Mouse (Mus musculus) E14TG2a.4 (cell line): ENCODE measurements around the gene Hcst.

Source experiments
- H3K27me3 ChIP-seq: 2 replicates; pipeline ENCODE4 v1.6.1; 2014; ENCODE audit warnings: low read length, control low read depth; ENCODE audit not compliant: insufficient read depth
- H3K36me3 ChIP-seq: 2 replicates; pipeline ENCODE4 v1.6.1; 2014; ENCODE audit warnings: low read length, control low read depth; ENCODE audit not compliant: insufficient read depth
- H3K4me1 ChIP-seq: replicated peaks from 2 replicates; pipeline ENCODE4 v1.6.1; 2014; ENCODE audit warnings: low read depth, low read length, control low read depth
- H3K4me3 ChIP-seq: replicated peaks from 2 replicates; pipeline ENCODE4 v1.5.1; 2014; ENCODE audit warnings: mild to moderate bottlenecking, low read length
- H3K9me3 ChIP-seq: 2 replicates; pipeline ENCODE4 v1.6.1; 2014; ENCODE audit warnings: low read length, control low read depth
- CTCF ChIP-seq: conservative IDR thresholded peaks from 2 replicates; pipeline ENCODE4 v1.5.1; 2014; ENCODE audit warnings: low read length
- NANOG ChIP-seq: IDR thresholded peaks from 2 replicates; pipeline ENCODE4 v1.6.1; 2014; ENCODE audit warnings: borderline replicate concordance, low read length, mixed read lengths
- POU5F1 ChIP-seq: IDR thresholded peaks from 2 replicates; pipeline ENCODE4 v1.6.1; 2014; ENCODE audit warnings: low read length, borderline replicate concordance

The Hcst gene

DNA sequence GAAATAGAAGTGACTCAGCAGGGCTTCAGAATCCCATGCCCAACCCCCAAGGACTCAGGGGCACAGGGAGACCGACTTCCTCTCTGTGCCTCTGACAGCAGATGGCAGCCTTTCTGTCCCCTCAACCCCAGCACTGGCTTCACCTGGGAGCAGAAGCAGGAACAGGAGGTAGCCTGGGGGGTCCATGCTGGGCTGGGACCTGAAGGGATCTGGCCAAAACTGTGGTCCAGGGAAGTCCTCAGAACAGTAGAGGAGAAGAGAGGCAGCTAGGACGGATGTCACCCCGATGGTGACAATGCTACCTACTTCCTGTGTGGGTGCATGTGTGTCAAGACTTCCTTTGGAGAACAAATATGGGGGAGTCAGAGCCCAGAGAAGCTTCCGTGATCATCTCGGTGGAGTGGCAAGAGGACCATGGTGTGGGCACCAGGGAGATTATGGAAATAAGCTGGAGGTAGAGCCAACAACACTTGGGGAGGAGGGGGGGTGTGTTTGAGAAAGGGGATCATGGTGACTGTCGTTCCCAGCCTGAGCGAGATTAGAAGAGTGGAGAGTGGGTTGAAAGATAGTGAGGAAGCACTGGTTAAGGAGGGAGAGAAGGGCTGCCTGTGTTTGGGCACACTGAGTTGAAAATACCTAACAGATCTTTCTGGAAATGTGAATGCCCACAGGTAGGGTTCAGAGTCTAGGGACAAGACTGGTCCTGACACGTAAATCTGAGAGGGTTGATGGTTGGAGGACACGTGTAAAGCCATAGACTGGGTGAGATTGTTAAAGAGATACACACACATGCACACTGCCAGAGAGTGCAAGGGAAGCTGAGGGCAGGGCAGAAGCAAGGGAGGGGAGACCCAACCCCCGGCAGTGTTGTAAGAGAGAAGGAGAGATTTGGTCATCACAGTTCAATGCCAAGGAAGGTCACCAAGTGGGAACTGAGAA is at the start of gene Hcst:
Gene Hcst (minus strand): TSS at position 294 of the 939 bp plus-strand sequence.
- H3K4me1 ChIP-seq: peaks cover 63% of the 10 kb centered on the region
- TF ChIP-seq CTCF: no peak
- no peak for TF ChIP-seq POU5F1
- no peak for TF ChIP-seq NANOG
- H3K4me3 ChIP-seq: no peak within 1 kb of the TSS
- peaks cover 20% of the 10 kb centered on the region for H3K36me3 ChIP-seq
- H3K9me3 ChIP-seq: peaks cover 8% of the 10 kb centered on the region; the same call in 1 of the 2 replicates
- no peaks in the 10 kb centered on the region; the same call in 1 of the 2 replicates for H3K27me3 ChIP-seq

DNA sequence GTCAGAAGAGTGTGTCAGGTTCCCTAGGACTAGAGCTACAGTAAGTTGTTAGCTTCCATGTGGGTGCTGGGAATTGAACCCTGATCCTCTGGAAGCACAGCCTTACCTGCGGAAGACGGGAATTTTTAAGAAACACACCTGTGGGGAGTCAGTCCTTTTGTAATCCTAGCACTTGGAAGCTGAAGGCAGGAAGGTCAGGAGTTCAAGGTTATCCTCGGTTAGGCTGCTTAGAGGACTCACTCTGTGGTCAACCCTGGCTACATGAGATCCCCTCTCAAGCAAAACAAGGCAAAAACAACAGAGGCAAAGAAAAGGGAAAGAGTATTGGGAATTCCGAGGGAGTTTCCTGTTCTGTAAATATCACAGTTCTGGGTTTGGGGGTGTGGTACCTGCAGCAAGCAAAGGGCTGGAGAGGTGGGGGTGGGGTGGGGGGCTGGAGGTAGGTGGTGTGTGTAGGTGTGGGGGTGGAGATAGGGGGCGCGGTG is 45.2 kb upstream of the Hcst start:
- H3K27me3 ChIP-seq: no peaks in the 10 kb centered on the region
- no peaks in the 10 kb centered on the region for H3K9me3 ChIP-seq
- peaks cover 81% of the 10 kb centered on the region for H3K4me1 ChIP-seq
- no peak for TF ChIP-seq POU5F1
- no peak for TF ChIP-seq NANOG
- no peak for TF ChIP-seq CTCF
- H3K4me3 ChIP-seq: peak overlapping the region; percentile 88
- H3K36me3 ChIP-seq: peaks cover 74% of the 10 kb centered on the region

DNA sequence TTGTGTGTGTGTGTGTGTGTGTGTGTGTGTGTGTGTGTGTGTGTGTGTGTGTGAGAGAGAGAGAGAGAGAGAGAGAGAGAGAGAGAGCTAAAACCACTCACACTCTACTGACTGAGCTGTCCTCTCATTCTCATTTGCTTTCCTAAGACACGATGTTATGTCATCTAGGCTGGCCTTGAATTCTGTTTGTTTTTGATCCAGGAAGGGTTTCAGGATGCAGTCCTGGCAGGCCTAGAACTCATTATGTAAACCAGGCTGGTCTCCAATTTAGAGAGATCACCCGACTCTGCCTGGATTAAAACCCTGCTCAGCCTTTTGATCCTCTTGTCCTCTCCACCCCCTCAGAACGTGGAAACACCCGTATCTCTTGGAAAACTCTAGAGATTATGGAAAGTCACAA is 44.3 kb upstream of the Hcst start:
- Histone ChIP-seq H3K27me3 (no peaks in the 10 kb centered on the region), H3K4me3 (peak overlapping the region; percentile 88), H3K36me3 (peaks cover 65% of the 10 kb centered on the region), H3K4me1 (peaks cover 81% of the 10 kb centered on the region), H3K9me3 (no peaks in the 10 kb centered on the region)
- no peak for TF ChIP-seq POU5F1
- TF ChIP-seq CTCF: no peak
- TF ChIP-seq NANOG: no peak

DNA sequence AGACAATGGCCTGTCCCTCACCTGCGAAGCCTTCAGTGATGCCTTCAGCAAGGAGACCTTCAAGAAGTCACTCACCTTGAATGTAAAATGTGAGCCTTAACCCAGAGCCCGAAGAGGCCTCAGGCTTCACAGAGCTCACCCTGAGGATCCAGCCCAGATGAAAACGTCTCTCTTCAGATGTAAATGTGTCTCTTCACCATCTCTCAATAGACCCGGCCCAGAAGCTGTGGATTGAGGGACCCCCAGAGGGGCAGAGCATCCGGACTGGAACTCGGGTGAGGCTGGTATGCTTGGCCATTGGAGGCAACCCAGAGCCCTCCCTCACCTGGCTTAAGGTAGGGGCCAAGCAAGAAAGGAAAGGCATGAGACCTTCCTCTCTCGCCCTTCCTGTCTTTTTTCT is 43.9 kb upstream of the Hcst start:
- H3K4me3 ChIP-seq: peak overlapping the region; percentile 88
- H3K4me1 ChIP-seq: peaks cover 83% of the 10 kb centered on the region
- peaks cover 61% of the 10 kb centered on the region for H3K36me3 ChIP-seq
- no peaks in the 10 kb centered on the region for H3K27me3 ChIP-seq
- TF ChIP-seq NANOG (peak; percentile 54; the same call in 1 of the 2 replicates), CTCF (no peak), POU5F1 (peak; percentile 33; the same call in 1 of the 2 replicates)
- H3K9me3 ChIP-seq: no peaks in the 10 kb centered on the region

DNA sequence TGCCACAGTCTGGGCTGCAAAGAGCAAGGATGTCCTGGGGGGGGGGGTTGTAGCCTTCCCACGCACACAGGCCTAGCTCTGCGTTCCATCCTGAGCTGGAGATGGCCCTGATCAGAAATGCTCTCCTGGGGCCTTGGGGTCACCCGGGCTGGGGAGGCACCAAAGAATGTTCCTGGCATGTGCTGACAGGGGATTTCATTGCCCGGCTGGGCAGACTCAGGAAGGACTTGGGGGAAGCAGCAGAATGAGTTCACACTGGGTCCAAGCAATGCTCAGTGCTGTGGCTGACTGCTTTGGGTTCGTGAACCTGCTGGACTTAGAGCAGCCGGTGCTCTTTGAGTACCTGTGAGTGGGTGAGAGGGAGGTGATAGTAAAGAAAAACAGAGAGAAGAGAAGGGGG is 39.8 kb upstream of the Hcst start:
- Histone ChIP-seq H3K4me1 (peaks cover 100% of the 10 kb centered on the region), H3K27me3 (no peaks in the 10 kb centered on the region), H3K9me3 (no peaks in the 10 kb centered on the region), H3K36me3 (peaks cover 42% of the 10 kb centered on the region), H3K4me3 (peak overlapping the region; percentile 37)
- TF ChIP-seq POU5F1 (no peak), CTCF (no peak), NANOG (no peak)

DNA sequence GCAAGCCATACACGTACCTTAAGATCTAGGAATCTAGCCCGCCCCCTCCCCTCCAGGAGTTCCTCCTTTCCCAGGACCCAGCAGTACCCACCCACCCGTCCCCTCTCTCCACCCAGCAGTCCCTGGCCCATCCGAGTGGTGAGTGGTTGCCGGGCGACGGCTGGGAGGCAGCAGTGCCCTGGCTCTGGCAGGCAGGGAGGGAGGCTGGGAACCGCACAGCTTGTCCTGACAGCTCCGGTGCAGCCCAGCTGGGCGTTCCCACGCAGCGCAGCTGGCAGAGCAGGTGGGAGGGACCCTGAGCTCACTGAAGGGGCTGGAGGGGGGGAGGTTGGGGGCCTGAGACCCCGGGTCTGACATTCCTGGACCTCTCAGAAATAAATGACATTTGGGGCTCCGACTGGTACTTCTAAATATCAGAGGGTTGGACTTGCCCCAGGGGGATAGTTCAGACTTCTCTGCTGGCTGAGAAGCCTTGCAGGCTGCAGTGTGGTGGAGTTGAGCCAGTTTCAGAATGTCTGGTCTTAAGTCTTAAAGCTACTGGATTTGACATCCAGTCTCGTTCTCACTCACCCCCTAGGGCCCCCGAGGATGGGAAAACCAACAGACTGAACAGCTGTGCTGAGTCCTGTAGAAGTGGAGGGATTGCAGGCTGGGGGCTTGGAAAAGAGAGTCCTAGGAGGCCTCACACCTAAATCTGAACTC is 38.1 kb upstream of the Hcst start, which contains the start of the genes Kirrel2 and Nphs1:
Gene Kirrel2 (minus strand): TSS at position 62 of the 702 bp plus-strand sequence.
Gene Nphs1 (plus strand): TSS at position 687 of the 702 bp plus-strand sequence.
- H3K27me3 ChIP-seq: no peaks in the 10 kb centered on the region
- peaks cover 100% of the 10 kb centered on the region for H3K4me1 ChIP-seq
- peak within 1 kb of the TSS; percentile 84 for H3K4me3 ChIP-seq
- no peaks in the 10 kb centered on the region for H3K9me3 ChIP-seq
- peaks cover 50% of the 10 kb centered on the region for H3K36me3 ChIP-seq
- TF ChIP-seq NANOG (no peak), CTCF (no peak), POU5F1 (no peak)

DNA sequence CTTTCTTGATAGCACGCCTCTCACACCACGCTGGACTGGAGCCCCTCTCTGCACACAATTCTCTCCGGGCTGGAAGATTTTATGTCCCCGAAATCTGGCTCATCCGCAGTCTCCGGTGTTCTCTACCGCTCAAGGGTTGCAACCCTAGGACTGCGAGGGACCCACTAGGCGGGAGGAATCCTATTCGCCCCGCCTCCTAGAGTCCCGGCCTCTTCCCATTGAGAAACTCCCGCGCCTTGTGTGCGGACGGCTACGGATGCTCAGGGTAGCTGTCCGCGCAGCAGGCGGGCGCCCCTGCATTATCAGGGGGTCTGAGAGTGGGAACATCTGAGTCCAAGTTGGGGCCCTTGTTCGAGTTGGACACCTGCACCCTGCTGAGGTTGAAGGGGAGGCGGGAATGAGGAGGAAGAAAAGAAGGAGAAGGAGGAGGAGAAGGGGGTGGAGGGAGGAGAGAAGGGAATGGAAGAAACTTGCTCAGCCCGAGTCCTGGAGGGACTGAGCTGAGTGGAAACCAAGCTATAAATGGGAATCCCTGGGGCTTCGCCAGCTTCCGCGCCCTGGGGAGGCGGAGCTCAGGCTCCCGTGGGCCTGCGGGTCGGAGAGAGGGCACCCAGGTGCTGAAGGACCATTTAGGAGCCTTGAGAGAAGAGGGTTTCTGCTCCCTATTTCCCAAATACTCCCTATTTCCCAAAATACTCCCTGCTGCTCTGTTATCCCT is 37.4 kb upstream of the Hcst start:
- peaks cover 97% of the 10 kb centered on the region for H3K4me1 ChIP-seq
- H3K9me3 ChIP-seq: no peaks in the 10 kb centered on the region
- peaks cover 50% of the 10 kb centered on the region for H3K36me3 ChIP-seq
- TF ChIP-seq POU5F1 (no peak), NANOG (no peak), CTCF (no peak)
- peak overlapping the region; percentile 84 for H3K4me3 ChIP-seq
- H3K27me3 ChIP-seq: no peaks in the 10 kb centered on the region
